Mouse (Mus musculus) left cerebral cortex, adult 2 months (tissue): ENCODE measurements around the gene Rnpep. TPM values are rescaled to one million over a fixed set of nuclear protein-coding genes. Genes with fewer than 3 reads are reported as not detected.
A peak's percentile ranks its signal among the peaks of the same experiment; 100 is the strongest.

Source experiments
- DNase-seq, 2 experiments: peaks; one replicate each; pipeline ENCODE4 v3.0.0; 2021 to 2022; ENCODE audit warnings: low spot score in 2 of 2, mixed read lengths in 1 of 2; ENCODE audit errors: extremely low spot score in 1 of 2
- H3K27ac ChIP-seq: fragments of 200-600 bp; 2 replicates; pipeline ENCODE4 v1.8.1; 2022
- H3K4me3 ChIP-seq: fragments of 200-600 bp; 2 replicates; pipeline ENCODE4 v1.8.1; 2022
- CTCF ChIP-seq: fragments of 200-600 bp; IDR thresholded peaks from 2 replicates; pipeline ENCODE4 v1.8.1; 2022; ENCODE audit warnings: antibody characterized with exemption, mild to moderate bottlenecking, moderate library complexity
- intact Hi-C: fragments of 180-260 bp; cut with DNase I; formaldehyde crosslinking; loops from one replicate; pipeline ENCODE4 v1.15.1; 2025
- long read RNA-seq, 2 experiments: library from polyadenylated mRNA; stranded (forward); transcript quantifications; one replicate each; pipeline ENCODE4 v2.0.0; 2021; ENCODE audit warnings: borderline mapping rate in 2 of 2
- total RNA-seq, 2 experiments: library from RNA; stranded (reverse); gene quantifications; 2 replicates each; pipeline ENCODE4 v1.2.3; 2021

Rnpep gene
- 10 to 100 TPM; 57.1 to 58.0 TPM for total RNA-seq
- long read RNA-seq, experiment 1, transcript Rnpep-202 (11 exons, 2,288 nt) = major isoform, 35 of 50 reads
- long read RNA-seq, experiment 1, partial matches to known transcripts = 6 of 50 reads
- long read RNA-seq, experiment 1, other reads (novel, unspliced or antisense) = 7 of 50 reads
- long read RNA-seq, experiment 2, transcript Rnpep-202 (11 exons, 2,288 nt) = major isoform, 38 of 51 reads
- long read RNA-seq, experiment 2, partial matches to known transcripts = 5 of 51 reads
- long read RNA-seq, experiment 2, other reads (novel, unspliced or antisense) = 6 of 51 reads

DNA sequence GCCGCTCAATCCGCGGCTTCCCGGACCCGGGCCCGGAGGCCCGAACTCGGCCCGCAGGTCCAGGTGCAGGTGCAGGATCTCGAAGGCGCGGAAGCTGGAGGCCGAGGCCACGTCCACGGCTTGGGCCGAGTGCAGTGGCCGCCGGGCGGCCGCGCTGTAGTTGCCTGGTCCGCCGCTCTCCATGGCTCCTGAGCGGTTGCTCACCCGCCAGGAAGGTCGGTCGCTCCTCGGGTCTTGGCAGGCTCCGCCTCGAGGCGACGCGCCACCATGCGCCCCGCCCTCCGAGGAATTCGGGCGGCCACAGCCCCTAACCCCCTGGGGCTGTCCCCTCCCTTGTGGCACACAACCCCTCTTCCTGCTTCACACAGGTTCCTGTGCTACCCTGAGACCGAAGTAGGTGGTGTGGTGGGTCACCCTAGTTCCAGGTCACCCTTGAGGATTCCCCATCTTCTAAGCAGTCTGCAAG, at the start of gene Rnpep:
TSS of gene Rnpep (minus strand) at position 259 of the 466 bp plus-strand sequence.
- intact Hi-C loops = no loop called here
- H3K4me3 ChIP-seq = peak within 1 kb of the TSS; percentile 98
- peak; percentile 69 to 74 for DNase-seq
- no peak; the same call in 1 of the 2 replicates for TF ChIP-seq CTCF
- H3K27ac ChIP-seq = peak within 1 kb of the TSS; percentile 93

DNA sequence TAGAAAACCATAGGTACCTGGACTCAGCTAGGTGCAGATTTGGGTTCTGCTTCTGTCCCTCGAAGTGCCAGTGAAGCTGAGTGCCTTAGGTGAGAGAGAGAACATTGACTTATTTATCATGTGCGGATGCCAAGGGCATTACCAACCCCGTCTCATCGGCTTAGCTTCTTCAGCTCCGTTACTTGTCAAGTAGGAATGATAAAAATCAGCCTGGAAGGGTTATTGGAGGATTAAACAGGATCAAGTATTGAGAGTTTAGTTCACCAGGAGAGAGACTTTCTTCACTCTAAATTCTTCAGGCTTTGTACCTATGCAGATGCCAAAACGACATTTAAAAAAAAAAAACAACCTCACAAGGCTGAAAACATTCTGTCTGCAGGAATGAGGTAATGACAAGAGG, 46.7 kb upstream of the Rnpep start:
- DNase-seq = no peak
- Histone ChIP-seq H3K27ac (no peak overlapping the region), H3K4me3 (no peak overlapping the region)
- TF ChIP-seq CTCF = no peak
- intact Hi-C loops = no loop called here

DNA sequence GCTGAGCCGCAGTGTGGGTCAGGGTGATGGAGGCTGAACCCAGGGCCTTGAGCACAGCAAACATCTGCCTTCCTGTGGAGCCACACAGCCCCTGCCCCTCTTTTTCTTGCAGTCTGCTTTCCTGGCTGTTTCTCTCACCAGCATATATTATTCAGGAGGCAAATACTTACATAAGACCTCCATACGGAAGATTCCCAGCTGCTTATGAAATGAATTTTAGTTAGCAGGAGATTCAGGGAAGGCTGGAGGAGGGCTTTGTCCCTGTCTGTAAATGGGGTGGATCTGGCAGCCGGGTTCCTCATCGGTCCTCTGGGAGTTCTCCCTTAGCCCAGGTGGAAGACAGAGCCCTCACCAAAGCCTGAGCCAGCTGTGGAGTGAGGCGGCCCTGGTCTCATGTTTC, 44.5 kb upstream of the Rnpep start:
- intact Hi-C loops = no loop called here
- Histone ChIP-seq H3K27ac (peak overlapping the region; percentile 28; the same call in 1 of the 2 replicates), H3K4me3 (no peak overlapping the region)
- no peak for TF ChIP-seq CTCF
- DNase-seq = peak in 1 of 2 experiments; percentile 21

DNA sequence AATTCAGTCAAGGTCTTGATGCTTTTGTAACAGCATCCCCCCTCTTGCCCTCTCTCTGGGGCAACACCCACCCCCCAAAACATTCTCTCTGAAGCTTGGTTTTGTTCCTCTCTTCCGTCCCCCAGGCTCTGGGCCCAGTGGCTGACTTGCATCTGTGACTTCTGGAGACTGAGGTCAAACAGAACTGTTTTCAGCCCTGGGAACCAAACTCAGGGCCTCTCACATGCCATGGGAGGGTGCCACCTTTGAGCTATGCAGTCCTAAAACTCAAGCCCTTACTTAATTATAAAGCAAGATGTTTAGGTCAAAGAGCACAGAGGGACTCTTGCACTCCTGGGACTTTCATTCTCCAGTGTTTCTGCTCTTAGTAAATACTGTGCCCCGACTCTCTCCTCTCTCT, 42.0 kb upstream of the Rnpep start:
- TF ChIP-seq CTCF = no peak
- intact Hi-C loops = no loop called here
- Histone ChIP-seq H3K27ac (no peak overlapping the region), H3K4me3 (no peak overlapping the region)
- no peak for DNase-seq

DNA sequence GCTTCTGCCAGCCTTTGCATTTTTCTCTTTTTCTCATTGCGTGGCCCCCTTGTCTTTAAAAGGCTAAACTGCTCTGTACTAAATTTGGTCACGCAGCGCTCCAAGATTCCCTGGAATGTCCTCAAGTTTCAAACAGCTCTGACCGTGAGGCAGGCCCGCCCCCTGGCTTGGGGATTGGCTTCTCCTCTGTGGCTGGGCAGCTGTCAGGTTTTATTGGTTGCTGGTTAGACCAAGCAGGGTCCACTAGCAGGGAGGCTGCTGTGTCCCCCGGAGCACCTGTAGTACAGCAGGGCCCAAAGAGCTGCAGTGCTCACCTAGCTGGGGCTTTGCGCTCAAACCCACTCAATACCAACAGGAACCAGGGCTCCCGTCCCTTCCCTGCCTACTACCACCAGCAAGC, 40.7 kb upstream of the Rnpep start, which contains the start of gene Lmod1:
TSS of gene Lmod1 (plus strand) at position 237 of the 400 bp plus-strand sequence.
- TF ChIP-seq CTCF = no peak
- intact Hi-C loops = no loop called here
- no peak within 1 kb of the TSS for H3K4me3 ChIP-seq
- peak in 1 of 2 experiments; percentile 16 for DNase-seq
- H3K27ac ChIP-seq = no peak within 1 kb of the TSS

DNA sequence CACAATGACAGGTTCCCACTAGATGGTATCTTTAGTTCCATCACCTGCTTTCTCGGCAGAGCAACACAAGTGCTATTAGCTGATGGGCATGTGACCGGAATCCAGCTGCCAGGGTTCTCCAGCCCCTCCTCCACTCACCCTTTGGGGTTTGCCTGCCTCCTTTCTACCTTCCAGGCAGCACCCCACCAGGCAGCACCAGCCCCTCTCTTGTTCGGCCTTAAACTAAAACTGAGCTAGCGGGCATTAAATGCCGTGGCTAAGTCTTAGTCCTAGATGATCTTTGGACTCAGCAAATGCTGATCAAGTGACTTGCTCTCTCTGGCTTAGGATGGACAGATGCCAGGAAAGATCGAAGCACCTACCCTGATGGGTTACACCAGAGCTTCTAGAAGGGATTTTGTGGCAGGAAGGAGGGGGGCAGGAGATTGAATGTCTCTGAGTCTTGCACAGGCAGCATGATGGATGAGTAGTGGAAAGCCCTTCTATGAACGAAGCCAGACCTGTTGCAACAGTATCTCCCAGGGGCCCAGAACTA, 39.5 kb upstream of the Rnpep start:
- TF ChIP-seq CTCF = no peak
- intact Hi-C loops = no loop called here
- Histone ChIP-seq H3K4me3 (no peak overlapping the region), H3K27ac (no peak overlapping the region)
- no peak for DNase-seq

DNA sequence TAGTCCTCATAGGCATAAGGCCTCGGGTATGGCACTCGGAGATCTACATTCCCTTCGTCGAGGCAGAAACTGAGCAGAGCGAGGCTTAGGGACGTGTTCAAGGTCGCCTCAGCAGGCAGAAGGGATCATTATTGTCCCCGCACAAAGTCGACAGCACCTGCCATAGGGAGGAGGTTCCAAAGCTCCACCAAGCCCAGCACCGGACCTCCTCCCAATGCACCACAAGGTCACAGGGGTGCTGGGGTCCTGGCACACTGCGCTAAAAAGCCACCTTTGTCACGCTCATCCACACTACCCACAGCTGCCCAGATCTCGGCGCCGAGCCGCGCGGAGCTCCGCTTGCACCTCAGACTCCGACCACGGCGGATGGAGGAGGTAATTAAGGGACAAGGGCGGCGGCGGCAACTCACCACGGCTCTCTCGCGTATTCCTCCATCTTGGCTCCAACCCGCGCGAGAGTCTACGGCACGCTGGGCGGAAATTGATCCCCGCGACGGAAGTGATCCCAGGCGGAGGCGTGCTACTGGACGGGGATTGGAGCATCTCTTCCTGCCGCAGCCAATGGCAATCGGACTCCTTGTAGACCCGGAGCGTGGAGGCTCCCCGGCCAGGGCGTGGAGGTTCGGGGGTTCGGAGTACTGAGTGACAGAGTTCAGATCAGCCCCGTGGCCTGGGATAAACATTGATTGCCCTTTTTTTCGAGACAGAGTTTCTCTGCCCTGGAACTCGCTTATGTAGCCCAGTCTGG, 29.6 kb upstream of the Rnpep start, which contains the start of gene Timm17a:
TSS of gene Timm17a (minus strand) at position 495 of the 748 bp plus-strand sequence.
- intact Hi-C loops = loop anchor here (2.0 kb wide), 1 partner anchor 55 kb away; no protein-coding TSS in a partner anchor

DNA sequence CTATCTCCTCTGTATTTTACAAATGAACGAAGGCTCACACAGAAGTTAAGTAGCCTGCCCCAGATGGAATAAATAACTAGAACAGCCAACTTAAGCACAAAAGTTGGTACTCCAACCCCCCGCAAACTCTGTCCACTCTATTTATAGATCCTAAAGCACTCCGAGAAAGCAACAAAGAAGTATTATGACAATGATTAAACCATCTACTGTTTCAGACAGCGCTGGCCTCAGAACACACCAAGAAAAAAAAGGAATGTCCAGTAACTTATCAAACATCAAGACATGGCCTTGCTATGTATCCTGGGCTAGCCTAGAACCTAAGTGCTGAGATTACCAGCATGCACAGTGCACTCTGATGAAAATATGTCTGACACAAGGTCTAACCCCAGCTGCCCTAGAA, 28.3 kb upstream of the Rnpep start:
- TF ChIP-seq CTCF = no peak
- H3K4me3 ChIP-seq = peak overlapping the region; percentile 94
- no peak overlapping the region for H3K27ac ChIP-seq
- DNase-seq = no peak
- intact Hi-C loops = loop anchor here (2.0 kb wide), 1 partner anchor 57 kb away; no protein-coding TSS in a partner anchor

More for the DNA sequence above, 29.6 kb upstream of the Rnpep start, which contains the start of gene Timm17a:
- TF ChIP-seq CTCF = no peak
- DNase-seq = peak; percentile 92 to 93
- Histone ChIP-seq H3K4me3 (peak within 1 kb of the TSS; percentile 94), H3K27ac (peak within 1 kb of the TSS; percentile 95)

DNA sequence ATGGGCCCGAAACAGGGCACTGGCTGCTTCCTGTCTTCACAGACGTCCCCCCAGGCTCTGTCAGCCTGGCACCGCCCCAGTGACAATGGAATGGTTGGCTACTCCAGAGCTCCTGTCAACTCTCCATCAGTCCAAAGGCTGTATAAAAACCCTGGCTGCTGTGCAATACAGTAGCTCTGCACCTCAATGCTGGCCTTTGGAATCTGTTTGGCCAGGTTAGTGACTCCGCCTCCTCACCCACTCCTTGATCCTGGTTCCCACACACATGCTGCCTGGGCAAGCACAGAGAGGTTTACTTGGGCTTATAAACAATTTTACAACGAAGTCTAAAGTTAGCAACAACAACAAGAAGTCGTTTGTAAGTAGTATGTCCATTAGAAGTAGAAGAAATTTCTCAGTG, 27.5 kb upstream of the Rnpep start:
- TF ChIP-seq CTCF = no peak
- DNase-seq = no peak
- no peak overlapping the region for H3K4me3 ChIP-seq
- intact Hi-C loops = no loop called here
- H3K27ac ChIP-seq = no peak overlapping the region

DNA sequence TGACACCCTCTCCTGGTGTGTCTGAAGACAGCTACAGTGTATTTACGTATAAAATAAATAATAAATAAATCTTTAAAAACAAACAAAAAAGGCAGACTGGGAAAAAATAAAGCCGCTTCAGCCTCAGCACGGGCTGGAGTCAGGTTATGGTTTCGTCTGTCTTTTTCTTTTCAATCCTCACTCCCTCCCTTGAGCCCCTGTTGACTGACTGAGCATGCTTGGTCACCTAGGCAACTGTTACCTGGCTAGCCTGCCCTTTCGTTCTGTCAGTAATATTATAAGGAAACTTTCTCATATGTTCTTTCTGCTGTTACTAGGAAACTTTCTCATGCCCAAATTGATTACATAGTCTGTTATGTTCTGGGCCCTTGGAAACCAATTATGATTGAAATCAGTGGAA, 7.0 kb upstream of the Rnpep start:
- intact Hi-C loops = no loop called here
- DNase-seq = no peak
- H3K4me3 ChIP-seq = no peak overlapping the region
- H3K27ac ChIP-seq = no peak overlapping the region
- no peak for TF ChIP-seq CTCF

DNA sequence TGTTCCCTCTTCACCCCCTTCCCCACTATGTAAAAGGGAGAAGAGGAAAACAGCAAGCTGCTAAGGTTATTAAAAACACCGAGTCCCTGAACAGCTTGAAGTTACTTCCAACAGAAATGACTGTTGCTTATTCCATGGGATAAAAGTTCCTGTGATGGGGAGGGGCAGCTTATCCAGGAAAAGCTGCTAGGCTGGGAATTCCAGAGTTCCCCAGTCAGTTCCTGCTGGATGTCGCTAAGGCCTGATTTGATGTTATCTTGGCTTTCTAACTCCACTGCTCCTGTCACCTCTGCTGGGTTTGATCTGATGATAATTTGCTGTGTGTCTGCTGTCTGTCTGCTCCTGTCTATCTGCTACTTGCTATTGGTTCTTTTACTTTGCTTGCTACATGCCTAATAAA, 2.4 kb upstream of the Rnpep start:
- Histone ChIP-seq H3K27ac (no peak overlapping the region), H3K4me3 (no peak overlapping the region)
- intact Hi-C loops = no loop called here
- DNase-seq = no peak
- no peak for TF ChIP-seq CTCF

DNA sequence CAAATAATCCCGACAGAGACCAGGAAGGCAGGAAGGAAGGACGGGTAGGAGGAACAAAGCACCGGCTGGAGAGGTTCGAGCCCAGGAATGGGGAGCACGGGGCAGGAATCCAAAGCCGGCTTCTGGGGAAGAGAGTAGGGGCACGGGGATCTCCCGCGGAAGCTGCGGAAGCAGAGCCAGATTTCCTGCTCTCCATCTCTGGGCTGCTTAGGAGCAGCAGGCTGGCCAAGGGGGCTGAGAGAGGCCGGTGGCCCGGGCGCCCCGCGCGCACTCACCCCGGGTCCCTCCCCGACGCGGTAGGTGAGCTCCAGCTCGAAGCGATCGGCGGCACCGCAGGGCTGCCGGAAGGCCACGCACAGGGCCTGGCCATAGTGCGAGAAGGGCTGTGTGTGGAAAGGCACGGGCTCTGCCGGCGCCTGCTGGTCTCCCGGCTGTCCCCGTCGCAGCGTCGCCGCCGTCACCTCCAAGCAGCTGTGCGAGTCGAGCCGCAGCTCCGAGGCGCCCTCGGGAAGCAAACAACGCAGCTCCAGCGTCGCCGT, 528 bp downstream of the Rnpep start:
- TF ChIP-seq CTCF = no peak
- peak overlapping the region; percentile 98 for H3K4me3 ChIP-seq
- peak; percentile 47 to 58 for DNase-seq
- peak overlapping the region; percentile 93 for H3K27ac ChIP-seq
- intact Hi-C loops = no loop called here
